Mouse (Mus musculus): Measurements from ENCODE around the gene Gdpd3.

GRCm38 (mm10) chr7:126777476-126777875 lies 11.3 kb downstream of the Gdpd3 start:
- TF ChIP-seq CTCF (IDR thresholded peaks at IDR 0.05; ENCODE audit: insufficient read depth, low read length) = no peak
- TF ChIP-seq POLR2A (IDR thresholded peaks at IDR 0.05; ENCODE audit: borderline replicate concordance, extremely low read depth, low read depth, low read length) = no peak

Data from lung, adult 2 months (tissue).